Mouse (Mus musculus) MEL (cell line): ENCODE measurements around the gene A930002H24Rik. TPM values are rescaled to one million over a fixed set of nuclear protein-coding genes. Genes with fewer than 3 reads are reported as not detected.

Experiments used
- DNase-seq: peaks from one replicate; pipeline ENCODE4 v3.0.0; 2011; ENCODE audit warnings: low read depth, low spot score
- H3K27ac ChIP-seq: 2 replicates; pipeline ENCODE4 v1.5.1; 2012; ENCODE audit warnings: low read depth, mild to moderate bottlenecking, control low read depth, low read length, moderate library complexity; ENCODE audit not compliant: control insufficient read depth
- H3K27me3 ChIP-seq, 2 experiments: fragments of 150-350 bp in 1 of 2; sonication (generic) in 1 of 2; 2 replicates each; pipeline ENCODE4 v1.6.1; 2012; ENCODE audit warnings: low read length in 2 of 2, mild to moderate bottlenecking in 2 of 2, improper control_type of control experiment in 1 of 2, moderate library complexity in 1 of 2; ENCODE audit not compliant: insufficient read depth in 2 of 2, control insufficient read depth in 1 of 2
- H3K36me3 ChIP-seq, 2 experiments: 2 replicates each; pipeline ENCODE4 v1.6.1; 2012 to 2014; ENCODE audit warnings: low read length in 2 of 2, improper control_type of control experiment in 1 of 2, inconsistent platforms in 1 of 2, mild to moderate bottlenecking in 1 of 2; ENCODE audit not compliant: insufficient read depth in 2 of 2, control insufficient read depth in 1 of 2
- H3K4me1 ChIP-seq, 2 experiments: fragments of 150-350 bp in 1 of 2; sonication (generic) in 1 of 2; 2 replicates each; pipeline ENCODE4 v1.6.1; 2012; ENCODE audit warnings: low read length in 2 of 2, improper control_type of control experiment in 1 of 2, mild to moderate bottlenecking in 1 of 2; ENCODE audit not compliant: insufficient read depth in 2 of 2, control insufficient read depth in 1 of 2
- H3K4me3 ChIP-seq, 2 experiments: fragments of 150-350 bp in 1 of 2; sonication (generic) in 1 of 2; 2 replicates each; pipeline ENCODE4 v1.5.1; 2012; ENCODE audit warnings: low read depth in 2 of 2, low read length in 2 of 2, mild to moderate bottlenecking in 2 of 2, moderate library complexity in 2 of 2, control low read depth in 1 of 2, improper control_type of control experiment in 1 of 2; ENCODE audit not compliant: control insufficient read depth in 1 of 2, insufficient read depth in 1 of 2
- H3K79me2 ChIP-seq: 2 replicates; pipeline ENCODE4 v1.6.1; 2012; ENCODE audit warnings: mild to moderate bottlenecking, low read length, moderate library complexity; ENCODE audit not compliant: control insufficient read depth, poor library complexity, insufficient read depth
- H3K9ac ChIP-seq: 2 replicates; pipeline ENCODE4 v1.6.1; 2012; ENCODE audit warnings: low read depth, mild to moderate bottlenecking, control low read depth, low read length, moderate library complexity; ENCODE audit not compliant: control insufficient read depth, poor library complexity, severe bottlenecking
- H3K9me3 ChIP-seq: fragments of 150-350 bp; sonication (generic); replicated peaks from 2 replicates; pipeline ENCODE4 v1.6.1; 2012; ENCODE audit warnings: mild to moderate bottlenecking, low read length, improper control_type of control experiment, moderate library complexity; ENCODE audit not compliant: insufficient read depth
- CHD1 ChIP-seq: IDR thresholded peaks from 2 replicates; pipeline ENCODE4 v1.6.1; 2012; ENCODE audit warnings: low read depth, mild to moderate bottlenecking, inconsistent platforms, low read length, improper control_type of control experiment
- CHD2 ChIP-seq: IDR thresholded peaks from 2 replicates; pipeline ENCODE4 v1.6.1; 2011; ENCODE audit warnings: low read length, improper control_type of control experiment
- CTCF ChIP-seq, 3 experiments: IDR thresholded peaks in 2 of 3; conservative IDR thresholded peaks in 1 of 3; 2 replicates each; pipeline ENCODE4 v1.5.1; 2011 to 2012; ENCODE audit warnings: low read length in 3 of 3, low read depth in 2 of 3, mild to moderate bottlenecking in 2 of 3, improper control_type of control experiment in 1 of 3, inconsistent platforms in 1 of 3, mixed read lengths in 1 of 3, moderate library complexity in 1 of 3; ENCODE audit not compliant: control insufficient read depth in 1 of 3, insufficient read depth in 1 of 3, poor library complexity in 1 of 3, severe bottlenecking in 1 of 3
- E2F4 ChIP-seq: IDR thresholded peaks from 2 replicates; pipeline ENCODE4 v1.6.1; 2011; ENCODE audit warnings: low read depth, low read length, improper control_type of control experiment, borderline replicate concordance
- EP300 ChIP-seq, 2 experiments: IDR thresholded peaks; 2 replicates each; pipeline ENCODE4 v1.6.1; 2011; ENCODE audit warnings: improper control_type of control experiment in 2 of 2, low read length in 2 of 2, low read depth in 1 of 2, mild to moderate bottlenecking in 1 of 2
- ETS1 ChIP-seq: IDR thresholded peaks from 2 replicates; pipeline ENCODE4 v1.6.1; 2012; ENCODE audit warnings: low read depth, mild to moderate bottlenecking, inconsistent platforms, low read length, improper control_type of control experiment, moderate library complexity
- JUND ChIP-seq: IDR thresholded peaks from 2 replicates; pipeline ENCODE4 v1.6.1; 2011; ENCODE audit warnings: low read depth, mild to moderate bottlenecking, improper control_type of control experiment, low read length
- KAT2A ChIP-seq: conservative IDR thresholded peaks from 2 replicates; pipeline ENCODE4 v1.6.1; 2012; ENCODE audit warnings: low read depth, low read length, improper control_type of control experiment, inconsistent platforms
- MAFK ChIP-seq: IDR thresholded peaks from 2 replicates; pipeline ENCODE4 v1.6.1; 2011; ENCODE audit warnings: low read depth, mild to moderate bottlenecking, low read length, improper control_type of control experiment, borderline replicate concordance
- MAZ ChIP-seq: IDR thresholded peaks from 2 replicates; pipeline ENCODE4 v1.6.1; 2012; ENCODE audit warnings: low read depth, mild to moderate bottlenecking, inconsistent platforms, low read length, improper control_type of control experiment
- MXI1 ChIP-seq: IDR thresholded peaks from 2 replicates; pipeline ENCODE4 v1.6.1; 2011; ENCODE audit warnings: mild to moderate bottlenecking, low read depth, low read length, improper control_type of control experiment
- MYB ChIP-seq: IDR thresholded peaks from 2 replicates; pipeline ENCODE4 v1.6.1; 2011; ENCODE audit warnings: mild to moderate bottlenecking, low read depth, low read length, improper control_type of control experiment
- MYC ChIP-seq: IDR thresholded peaks from 2 replicates; pipeline ENCODE4 v1.6.1; 2011; ENCODE audit warnings: low read depth, mild to moderate bottlenecking, low read length, improper control_type of control experiment, moderate library complexity
- NRF1 ChIP-seq: IDR thresholded peaks from 2 replicates; pipeline ENCODE4 v1.6.1; 2014; ENCODE audit warnings: low read depth, mild to moderate bottlenecking, inconsistent platforms, low read length, improper control_type of control experiment, moderate library complexity; ENCODE audit not compliant: poor library complexity, insufficient read depth, severe bottlenecking
- POLR2AphosphoS5 ChIP-seq: IDR thresholded peaks from 2 replicates; pipeline ENCODE4 v1.6.1; 2012; ENCODE audit warnings: low read depth, borderline replicate concordance, mild to moderate bottlenecking, inconsistent platforms, low read length, moderate library complexity, mixed read lengths
- RAD21 ChIP-seq: IDR thresholded peaks from 2 replicates; pipeline ENCODE4 v1.6.1; 2011; ENCODE audit warnings: mild to moderate bottlenecking, low read depth, low read length, improper control_type of control experiment
- RCOR1 ChIP-seq: IDR thresholded peaks from 2 replicates; pipeline ENCODE4 v1.6.1; 2012; ENCODE audit warnings: low read depth, mild to moderate bottlenecking, inconsistent platforms, low read length, improper control_type of control experiment
- SIN3A ChIP-seq: IDR thresholded peaks from 2 replicates; pipeline ENCODE4 v1.6.1; 2012; ENCODE audit warnings: low read length, improper control_type of control experiment, inconsistent platforms
- TCF12 ChIP-seq: IDR thresholded peaks from 2 replicates; pipeline ENCODE4 v1.6.1; 2014; ENCODE audit warnings: low read depth, mild to moderate bottlenecking, inconsistent platforms, low read length, improper control_type of control experiment, moderate library complexity
- UBTF ChIP-seq: IDR thresholded peaks from 2 replicates; pipeline ENCODE4 v1.6.1; 2012; ENCODE audit warnings: low read depth, mild to moderate bottlenecking, inconsistent platforms, low read length, improper control_type of control experiment, moderate library complexity, borderline replicate concordance; ENCODE audit not compliant: insufficient read depth
- USF1 ChIP-seq: IDR thresholded peaks from 2 replicates; pipeline ENCODE4 v1.6.1; 2014; ENCODE audit warnings: low read depth, mild to moderate bottlenecking, inconsistent platforms, low read length, improper control_type of control experiment, moderate library complexity
- polyA plus RNA-seq, 2 experiments: library from polyadenylated mRNA; stranded (reverse) in 1 of 2; unstranded in 1 of 2; fragments of >175 nt in 1 of 2; fragments of >200 nt in 1 of 2; gene quantifications; 2 replicates each; pipeline versions ENCODE4 v1.2.1 to v1.2.4; 2012; ENCODE audit warnings: low replicate concordance in 2 of 2, low read depth in 1 of 2; ENCODE audit not compliant: insufficient read length in 2 of 2, insufficient read depth in 1 of 2, missing spikeins in 1 of 2
- total RNA-seq: library from RNA; depleted of rRNA; stranded (reverse); fragments of 300-350 nt; gene quantifications from 2 replicates; pipeline ENCODE4 v1.2.3, GENCODE M21; 2012

A930002H24Rik gene
- total and polyA plus RNA-seq, 3 experiments: 0.70 to 1.1 TPM; not detected in 1

GRCm38 (mm10) chr17:63842226-63842625 lies 21.4 kb downstream of the A930002H24Rik start:
- Histone ChIP-seq H3K36me3 (no peaks in the 10 kb centered on the region), H3K27me3 (no peaks in the 10 kb centered on the region), H3K4me3 (no peak overlapping the region), H3K27ac (no peak overlapping the region), H3K9ac (no peak overlapping the region)
- DNase-seq: no peak
- TF ChIP-seq KAT2A (no peak), EP300 (IDR thresholded peaks at IDR 0.05; ENCODE audit: low read depth in 1 of 2, low read length in 2 of 2) (no peak), ETS1 (no peak), NRF1 (no peak), MYB (no peak), RAD21 (no peak), CHD1 (no peak), JUND (no peak)
- TF ChIP-seq, all 39 proteins: peak for 0
- Histone ChIP-seq H3K4me1 (no peaks in the 10 kb centered on the region), H3K9me3 (no peaks in the 10 kb centered on the region), H3K79me2 (no peaks in the 10 kb centered on the region)

GRCm38 (mm10) chr17:63839636-63840269 lies 23.8 kb downstream of the A930002H24Rik start:
- peak; percentile 34 for DNase-seq
- Histone ChIP-seq H3K36me3 (no peaks in the 10 kb centered on the region), H3K79me2 (no peaks in the 10 kb centered on the region), H3K4me3 (no peak overlapping the region), H3K27me3 (no peaks in the 10 kb centered on the region), H3K27ac (no peak overlapping the region), H3K4me1 (no peaks in the 10 kb centered on the region), H3K9ac (no peak overlapping the region)
- no peak for TF ChIP-seq E2F4
- peak; percentile 5; the same call in 1 of the 2 replicates for TF ChIP-seq RAD21
- TF ChIP-seq MYC: no peak
- peak; percentile 22 to 27 (median 26); a peak in 3 of 6 replicates for TF ChIP-seq CTCF (IDR thresholded peaks at IDR 0.05 in 2 of 3, conservative IDR thresholded peaks at IDR 0.05 in 1 of 3; ENCODE audit: control insufficient read depth in 1 of 3, insufficient read depth in 1 of 3, low read depth in 2 of 3, low read length in 3 of 3, poor library complexity in 1 of 3, severe bottlenecking in 1 of 3)
- no peak for TF ChIP-seq MXI1
- no peak for TF ChIP-seq USF1
- no peak for TF ChIP-seq POLR2AphosphoS5
- TF ChIP-seq MYB: no peak
- no peak for TF ChIP-seq KAT2A
- no peak for TF ChIP-seq NRF1
- TF ChIP-seq CHD2: no peak
- no peak for TF ChIP-seq MAFK
- TF ChIP-seq TCF12: no peak
- TF ChIP-seq MAZ: no peak
- no peak for TF ChIP-seq UBTF
- TF ChIP-seq SIN3A: no peak
- TF ChIP-seq RCOR1: no peak
- TF ChIP-seq, all 39 proteins: peak for 2
- H3K9me3 ChIP-seq: no peaks in the 10 kb centered on the region
